Mouse (Mus musculus) layer of hippocampus, adult 9-11 months (tissue): ENCODE results near the gene Il17rc.
A peak's percentile ranks its signal among the peaks of the same experiment; 100 is the strongest.

ENCODE experiments used
- DNase-seq: peaks from one replicate; pipeline ENCODE4 v3.0.0; 2022

The Il17rc gene

DNA sequence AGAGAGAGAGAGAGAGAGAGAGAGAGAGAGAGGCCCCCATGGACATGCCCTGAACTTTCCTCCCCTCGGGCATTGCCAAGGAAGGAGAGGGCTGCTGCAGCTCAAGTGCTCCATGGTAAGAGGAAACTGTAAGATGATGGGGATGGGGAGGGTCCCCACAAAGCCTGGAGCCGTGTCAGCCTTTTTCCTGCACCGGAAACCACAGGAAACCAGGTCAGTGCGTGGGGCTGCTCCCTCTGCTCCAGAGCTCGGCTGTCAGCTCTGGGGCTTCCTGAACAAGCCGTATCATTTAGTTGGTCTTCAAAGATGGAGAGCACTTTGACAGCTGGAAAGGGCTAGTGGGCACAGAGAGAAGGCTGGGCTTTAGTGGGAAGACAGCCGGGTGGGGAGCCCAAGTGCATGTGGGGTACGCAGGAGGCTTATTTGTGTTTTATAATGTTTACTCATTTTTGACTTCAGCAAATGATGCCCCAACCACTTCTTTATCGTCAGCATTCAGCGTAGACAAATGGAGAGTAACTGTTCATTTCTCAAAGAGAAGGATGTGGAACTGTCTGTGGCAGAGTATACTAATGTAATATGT is 13.2 kb upstream of the Il17rc start, which contains the start of gene Il17re:
Gene Il17re (plus strand): TSS at position 533 of the 583 bp plus-strand sequence.
- DNase-seq, result no peak

DNA sequence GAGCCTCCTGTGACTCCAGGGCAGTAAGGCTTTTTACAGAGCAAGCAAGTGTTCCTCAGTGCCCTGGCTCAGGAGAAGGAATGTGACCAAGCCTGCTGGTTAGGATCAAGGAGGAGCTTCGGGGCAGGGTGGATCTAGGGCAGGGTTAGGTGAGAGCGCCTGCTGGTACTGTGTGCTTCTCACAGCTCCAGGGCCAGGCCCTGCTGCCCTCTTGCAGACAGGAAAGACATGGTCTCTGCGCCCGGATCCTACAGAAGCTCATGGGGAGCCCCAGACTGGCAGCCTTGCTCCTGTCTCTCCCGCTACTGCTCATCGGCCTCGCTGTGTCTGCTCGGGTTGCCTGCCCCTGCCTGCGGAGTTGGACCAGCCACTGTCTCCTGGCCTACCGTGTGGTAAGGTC is 12.6 kb upstream of the Il17rc start:
- DNase-seq, result no peak

DNA sequence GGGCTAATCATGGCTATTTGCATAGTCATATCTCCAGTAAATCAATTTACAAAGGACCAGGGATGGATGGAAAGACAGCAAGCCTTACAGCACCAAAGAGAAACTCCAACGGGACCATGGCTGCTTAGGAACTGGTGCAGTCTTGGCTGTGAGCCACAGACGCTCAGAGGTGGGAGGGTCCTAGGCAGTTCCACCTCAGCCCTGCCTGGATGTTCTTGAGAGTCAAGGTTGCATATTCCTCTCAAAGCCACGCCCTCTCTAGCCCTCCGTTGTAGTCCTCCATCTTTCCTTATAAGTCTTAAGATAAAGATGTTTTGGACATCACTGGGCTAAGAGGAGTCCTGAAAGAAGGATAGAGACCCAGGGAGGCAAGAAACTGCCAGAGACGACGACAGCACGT is 7.2 kb upstream of the Il17rc start:
- no peak for DNase-seq

DNA sequence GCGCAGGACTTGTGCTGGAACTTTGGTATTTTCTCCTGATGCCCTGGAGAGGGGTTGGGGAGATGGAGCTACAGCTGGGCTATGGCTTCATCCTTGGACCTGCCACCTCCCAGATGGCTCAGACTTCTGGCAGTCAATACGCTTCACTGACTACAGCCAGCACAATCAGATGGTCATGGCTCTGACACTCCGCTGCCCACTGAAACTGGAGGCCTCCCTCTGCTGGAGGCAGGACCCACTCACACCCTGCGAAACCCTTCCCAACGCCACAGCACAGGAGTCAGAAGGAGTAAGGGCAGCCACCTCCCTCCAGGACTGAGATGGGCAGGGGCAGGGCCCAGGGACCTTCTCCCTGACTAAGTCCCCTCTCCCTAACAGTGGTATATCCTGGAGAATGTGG is 5.6 kb upstream of the Il17rc start:
- DNase-seq, result no peak

DNA sequence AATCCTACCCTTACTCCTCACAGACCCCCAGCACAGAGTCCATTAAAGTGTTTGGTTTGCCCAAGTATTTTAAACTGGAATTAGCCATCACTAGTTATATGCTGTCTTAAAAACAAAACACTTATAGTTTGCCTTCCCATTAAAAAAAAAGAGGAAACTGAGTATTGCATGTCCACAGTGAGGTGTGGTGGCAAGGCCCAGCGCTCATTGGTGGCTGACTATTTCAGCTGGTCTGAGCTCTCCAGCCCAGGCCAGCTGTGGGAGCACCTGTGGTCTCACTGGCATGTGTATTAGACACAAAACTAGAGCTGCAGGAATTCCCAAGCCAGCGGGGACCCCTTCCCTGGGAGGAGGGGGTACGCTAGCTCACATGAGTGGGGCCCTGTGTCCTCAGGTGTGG is 2.7 kb upstream of the Il17rc start:
- no peak for DNase-seq

DNA sequence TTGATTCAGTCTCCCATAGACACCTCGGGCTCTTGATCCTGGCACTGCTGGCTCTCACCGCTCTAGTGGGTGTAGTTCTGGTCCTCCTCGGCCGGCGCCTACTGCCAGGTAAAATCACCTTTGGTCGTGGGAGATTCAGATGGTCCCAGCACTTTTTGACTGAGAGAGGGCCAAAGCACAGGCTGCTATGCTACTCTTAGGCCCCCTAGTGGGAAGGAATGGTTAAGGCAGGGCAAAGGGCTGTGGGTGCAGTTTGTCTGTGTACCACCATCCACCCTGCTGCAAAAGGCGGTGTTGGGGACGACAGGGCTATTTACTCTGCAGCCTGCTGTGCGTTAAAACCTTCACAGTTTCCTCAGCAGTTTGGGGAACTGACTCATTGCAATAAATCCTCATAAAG is 2.2 kb upstream of the Il17rc start:
- peak; percentile 69 for DNase-seq

DNA sequence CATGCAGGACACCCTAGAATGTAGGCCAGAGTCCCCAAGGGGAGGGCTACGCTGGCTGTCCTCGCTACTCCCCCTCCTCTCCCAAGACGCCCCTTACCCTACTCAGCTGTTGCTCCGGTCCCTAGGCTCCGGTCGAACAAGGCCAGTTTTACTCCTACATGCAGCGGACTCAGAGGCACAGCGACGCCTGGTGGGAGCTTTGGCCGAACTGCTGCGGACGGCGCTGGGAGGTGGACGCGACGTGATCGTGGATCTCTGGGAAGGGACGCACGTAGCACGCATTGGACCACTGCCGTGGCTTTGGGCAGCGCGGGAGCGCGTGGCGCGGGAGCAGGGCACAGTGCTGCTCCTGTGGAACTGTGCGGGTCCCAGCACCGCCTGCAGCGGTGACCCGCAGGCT is 1.8 kb upstream of the Il17rc start:
- peak; percentile 64 for DNase-seq

DNA sequence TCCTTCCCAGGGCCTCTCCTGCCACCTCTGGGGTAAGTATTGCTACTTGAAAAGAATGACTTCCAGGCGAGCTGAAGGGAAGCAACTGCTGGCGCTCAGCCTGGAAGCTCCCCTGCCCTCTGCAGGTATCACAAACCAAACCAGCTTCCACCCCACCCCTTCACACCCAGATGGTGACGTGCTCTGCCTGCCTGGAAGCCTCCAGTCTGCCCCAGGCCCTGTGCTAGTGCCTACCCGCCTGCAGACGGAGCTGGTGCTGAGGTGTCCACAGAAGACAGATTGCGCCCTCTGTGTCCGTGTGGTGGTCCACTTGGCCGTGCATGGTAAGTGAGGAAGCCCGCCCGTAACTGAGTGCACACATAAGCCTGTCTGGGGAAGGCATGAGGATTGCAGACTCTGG is 834 bp downstream of the Il17rc start:
- DNase-seq, result no peak

DNA sequence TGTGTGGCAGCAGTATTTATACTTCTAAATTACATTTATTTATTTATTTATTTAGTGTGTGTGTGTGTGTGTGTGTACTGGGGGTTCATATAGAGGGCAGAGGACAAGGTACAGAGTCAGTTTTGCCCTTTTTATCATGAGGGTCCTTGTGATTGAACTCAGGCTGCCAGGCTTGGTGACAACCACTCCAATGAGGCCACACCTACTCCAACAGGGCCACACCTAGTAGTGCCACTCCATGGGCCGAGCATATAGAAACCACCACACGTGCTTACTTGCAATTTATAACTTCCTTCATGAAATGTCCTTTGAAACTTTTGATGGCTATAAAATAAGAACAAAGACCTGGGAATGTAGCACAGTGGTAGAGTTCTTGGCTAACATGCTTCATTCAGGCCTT is 2.0 kb downstream of the Il17rc start:
- DNase-seq, result no peak

DNA sequence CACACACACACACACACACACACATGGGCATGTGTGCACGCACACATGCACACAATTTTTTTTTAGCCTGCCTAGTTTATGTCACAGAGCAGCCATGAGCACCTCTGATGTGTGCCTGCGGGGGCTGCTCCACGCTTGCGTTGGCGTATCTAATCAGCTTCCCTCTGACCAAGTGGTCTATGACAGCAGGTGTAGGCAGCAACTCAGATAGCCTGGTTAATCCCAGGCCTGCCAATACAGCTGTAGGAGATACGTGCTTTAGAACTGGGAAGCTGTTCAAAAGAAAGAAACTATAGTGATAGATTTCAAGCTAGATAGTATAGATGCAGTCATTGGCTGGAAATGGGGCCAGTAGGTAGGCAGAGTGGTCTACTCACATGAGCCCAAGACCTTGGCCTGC is 2.5 kb downstream of the Il17rc start:
- no peak for DNase-seq

DNA sequence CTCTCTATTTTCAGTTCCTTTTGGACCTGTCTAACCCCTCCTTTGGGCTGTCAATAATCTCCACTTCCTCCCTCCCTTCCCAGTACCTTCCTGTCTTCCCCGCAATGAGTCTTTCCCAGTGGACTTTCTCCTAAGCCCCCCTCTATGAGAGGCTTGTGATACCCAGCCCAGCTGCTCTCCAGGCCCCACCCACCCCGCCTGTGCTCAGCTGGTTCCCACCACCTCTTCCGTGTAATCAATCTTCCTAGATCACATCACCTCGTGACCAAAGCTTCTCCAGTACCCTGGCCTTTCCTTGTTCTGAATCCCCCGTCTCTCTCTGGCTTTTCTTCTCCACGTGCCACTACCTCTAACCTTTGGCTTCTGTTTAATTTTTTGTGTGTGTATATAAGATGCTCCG is 6.1 kb downstream of the Il17rc start:
- no peak for DNase-seq

DNA sequence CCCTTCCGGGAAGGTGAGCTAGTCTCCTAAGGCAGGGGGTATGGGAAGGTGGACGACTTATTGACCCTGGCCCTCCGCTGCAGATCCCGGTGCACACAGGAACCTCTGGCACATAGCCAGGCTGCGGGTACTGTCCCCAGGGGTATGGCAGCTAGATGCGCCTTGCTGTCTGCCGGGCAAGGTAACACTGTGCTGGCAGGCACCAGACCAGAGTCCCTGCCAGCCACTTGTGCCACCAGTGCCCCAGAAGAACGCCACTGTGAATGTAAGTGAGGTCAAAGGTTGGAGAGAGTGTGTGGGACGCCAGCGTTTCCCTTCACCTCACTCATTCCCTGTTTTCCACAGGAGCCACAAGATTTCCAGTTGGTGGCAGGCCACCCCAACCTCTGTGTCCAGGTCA is 7.7 kb downstream of the Il17rc start:
- DNase-seq, result no peak

DNA sequence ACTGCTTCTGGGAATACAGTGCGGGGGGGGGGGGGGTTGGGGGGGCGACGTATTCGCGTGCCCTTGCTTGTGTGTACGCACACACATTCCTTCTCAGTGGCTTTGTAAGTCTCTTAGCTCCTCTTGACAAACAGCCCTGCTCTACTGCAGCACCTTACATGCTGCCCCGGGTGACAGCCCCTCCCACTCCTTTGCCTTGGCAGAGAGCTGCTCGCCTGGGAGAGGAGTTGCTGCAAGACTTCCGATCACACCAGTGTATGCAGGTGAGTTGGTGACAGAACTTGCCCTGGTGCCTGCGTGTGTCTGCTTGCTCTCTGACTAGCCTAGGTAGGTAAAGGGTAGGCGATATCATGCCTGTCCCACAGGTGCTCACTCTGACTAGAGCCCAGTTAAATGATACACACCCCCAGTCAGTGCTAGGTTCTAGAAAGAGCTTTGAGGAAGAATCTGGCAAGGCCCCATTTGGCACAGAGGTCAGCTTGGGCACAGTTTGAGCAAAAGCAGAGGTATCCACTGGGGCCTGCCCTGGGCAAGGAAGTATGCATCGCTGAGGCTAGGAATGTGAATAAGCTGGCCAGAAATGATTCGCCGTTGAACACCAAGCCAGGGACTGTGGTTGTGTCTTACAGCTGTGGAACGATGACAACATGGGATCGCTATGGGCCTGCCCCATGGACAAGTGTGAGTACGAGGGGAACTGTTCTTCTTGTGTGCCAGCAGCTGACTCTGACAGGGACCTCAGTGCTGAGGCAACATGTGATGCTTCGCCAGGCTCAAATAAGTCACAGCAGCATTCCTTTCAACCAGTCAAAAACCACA is 9.5 kb downstream of the Il17rc start:
- DNase-seq, result no peak

DNA sequence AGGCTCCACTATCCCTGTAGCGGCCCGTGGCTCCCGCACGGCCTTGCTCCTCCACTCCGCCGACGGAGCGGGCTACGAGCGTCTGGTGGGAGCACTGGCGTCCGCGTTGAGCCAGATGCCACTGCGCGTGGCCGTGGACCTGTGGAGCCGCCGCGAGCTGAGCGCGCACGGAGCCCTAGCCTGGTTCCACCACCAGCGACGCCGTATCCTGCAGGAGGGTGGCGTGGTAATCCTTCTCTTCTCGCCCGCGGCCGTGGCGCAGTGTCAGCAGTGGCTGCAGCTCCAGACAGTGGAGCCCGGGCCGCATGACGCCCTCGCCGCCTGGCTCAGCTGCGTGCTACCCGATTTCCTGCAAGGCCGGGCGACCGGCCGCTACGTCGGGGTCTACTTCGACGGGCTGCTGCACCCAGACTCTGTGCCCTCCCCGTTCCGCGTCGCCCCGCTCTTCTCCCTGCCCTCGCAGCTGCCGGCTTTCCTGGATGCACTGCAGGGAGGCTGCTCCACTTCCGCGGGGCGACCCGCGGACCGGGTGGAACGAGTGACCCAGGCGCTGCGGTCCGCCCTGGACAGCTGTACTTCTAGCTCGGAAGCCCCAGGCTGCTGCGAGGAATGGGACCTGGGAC is 11.4 kb downstream of the Il17rc start:
- peak; percentile 46 for DNase-seq

DNA sequence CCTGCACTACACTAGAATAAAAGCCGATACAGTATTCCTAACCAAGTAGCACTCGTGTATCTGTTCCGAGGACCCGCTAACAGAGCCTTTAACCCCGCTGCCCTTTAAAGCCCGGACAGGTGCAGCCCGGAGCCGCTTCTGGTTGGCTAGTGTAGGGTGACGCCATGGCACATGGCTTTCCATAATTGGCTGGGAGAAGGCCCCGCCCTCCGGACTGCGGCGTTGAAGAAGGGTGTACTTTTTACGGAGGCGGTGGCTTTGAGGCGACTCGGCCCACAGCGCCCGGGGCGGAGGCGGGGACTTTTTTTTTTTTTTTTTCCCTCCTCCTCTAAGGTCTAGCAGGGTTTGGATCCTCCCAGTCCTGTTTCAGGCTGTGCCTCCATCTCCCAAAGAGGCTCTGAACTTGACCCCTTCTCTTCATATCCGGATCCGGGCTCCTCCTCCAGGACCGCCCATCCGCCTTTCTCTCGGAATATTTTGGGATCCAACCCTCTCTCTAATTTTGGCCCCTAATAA is 11.9 kb downstream of the Il17rc start, which contains the start of gene Creld1:
Gene Creld1 (plus strand): TSS at position 198 of the 516 bp plus-strand sequence.
- peak; percentile 97 for DNase-seq

DNA sequence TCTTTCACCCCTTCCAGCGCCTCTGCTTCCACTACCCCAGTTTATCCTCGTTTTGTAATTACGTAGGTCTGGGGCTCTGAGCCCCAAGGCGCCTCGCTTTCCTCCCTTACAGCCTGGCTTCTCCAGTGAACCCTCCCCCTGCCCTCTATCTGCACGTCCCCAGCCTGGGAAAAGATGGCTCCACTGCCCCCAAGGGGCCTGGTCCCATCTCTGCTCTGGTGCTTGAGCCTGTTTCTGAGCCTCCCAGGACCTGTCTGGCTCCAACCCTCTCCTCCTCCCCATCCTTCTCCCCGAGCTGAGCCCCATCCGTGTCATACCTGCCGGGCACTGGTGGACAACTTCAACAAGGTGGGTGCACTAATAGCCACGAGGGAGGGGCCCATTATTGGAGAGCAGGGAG is 12.5 kb downstream of the Il17rc start:
- no peak for DNase-seq

DNA sequence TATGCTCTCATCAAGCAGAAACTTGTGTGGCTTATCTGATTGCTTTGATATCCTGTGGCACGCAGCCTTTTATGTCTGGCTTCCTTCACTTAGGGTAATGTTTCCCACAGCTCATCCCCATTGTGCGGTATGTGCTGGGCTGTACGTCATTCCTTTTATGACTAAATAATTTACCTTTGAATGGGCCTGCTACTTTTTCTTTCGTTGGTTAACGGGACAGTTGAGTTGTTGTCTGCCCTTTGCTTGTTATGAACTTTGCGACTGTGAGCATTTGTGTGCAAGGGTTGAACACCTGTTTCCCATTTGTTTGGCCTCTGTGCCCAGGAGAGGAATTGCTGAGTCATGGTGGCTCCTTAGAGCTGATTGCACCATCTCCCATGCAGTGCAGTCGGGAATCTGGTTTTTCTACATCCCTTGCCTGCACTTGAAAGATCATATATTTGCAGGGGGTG is 15.9 kb downstream of the Il17rc start:
- DNase-seq, result no peak

DNA sequence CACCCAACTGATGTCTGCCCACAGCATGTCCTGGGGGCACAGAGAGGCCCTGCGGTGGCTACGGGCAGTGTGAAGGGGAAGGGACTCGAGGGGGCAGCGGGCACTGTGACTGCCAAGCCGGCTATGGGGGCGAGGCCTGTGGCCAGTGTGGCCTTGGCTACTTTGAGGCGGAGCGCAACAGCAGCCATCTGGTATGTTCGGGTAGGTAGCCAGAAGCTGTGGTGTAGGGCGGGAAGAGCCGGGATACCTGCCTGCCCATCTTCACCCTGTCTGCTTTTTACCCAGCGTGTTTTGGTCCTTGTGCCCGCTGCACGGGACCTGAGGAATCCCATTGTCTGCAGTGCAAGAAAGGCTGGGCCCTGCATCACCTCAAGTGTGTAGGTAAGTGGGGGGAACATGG is 18.2 kb downstream of the Il17rc start:
- no peak for DNase-seq

DNA sequence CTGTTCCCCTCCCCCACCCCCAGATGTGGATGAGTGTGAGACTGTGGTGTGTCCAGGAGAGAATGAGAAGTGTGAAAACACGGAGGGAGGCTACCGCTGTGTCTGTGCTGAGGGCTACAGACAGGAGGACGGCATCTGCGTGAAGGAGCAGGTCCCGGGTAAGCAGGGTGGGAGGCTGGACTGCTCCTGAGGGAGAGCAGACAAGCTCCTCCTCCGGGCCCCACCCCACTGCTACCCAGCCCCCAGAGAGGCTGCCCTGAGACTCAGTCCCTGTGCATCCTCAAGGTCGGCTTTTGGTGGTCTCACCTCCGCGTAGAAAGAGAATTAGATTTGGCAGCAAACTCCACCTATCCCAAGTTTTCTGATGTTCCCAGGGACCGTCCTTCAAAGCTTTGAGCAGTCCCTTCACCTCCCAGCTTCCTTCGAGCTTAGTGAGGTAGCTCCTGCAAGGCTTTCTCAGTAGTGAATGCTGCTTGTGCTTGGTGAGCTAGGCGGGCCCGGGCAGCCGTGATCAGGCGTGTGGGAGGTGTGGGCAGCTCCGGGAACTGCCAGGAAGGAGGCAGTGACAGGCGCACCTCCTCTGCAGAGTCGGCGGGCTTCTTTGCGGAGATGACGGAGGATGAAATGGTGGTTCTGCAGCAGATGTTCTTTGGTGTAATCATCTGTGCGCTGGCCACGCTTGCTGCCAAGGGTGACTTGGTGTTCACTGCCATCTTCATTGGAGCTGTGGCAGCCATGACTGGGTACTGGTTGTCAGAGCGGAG is 21.1 kb downstream of the Il17rc start:
- peak; percentile 73 for DNase-seq

DNA sequence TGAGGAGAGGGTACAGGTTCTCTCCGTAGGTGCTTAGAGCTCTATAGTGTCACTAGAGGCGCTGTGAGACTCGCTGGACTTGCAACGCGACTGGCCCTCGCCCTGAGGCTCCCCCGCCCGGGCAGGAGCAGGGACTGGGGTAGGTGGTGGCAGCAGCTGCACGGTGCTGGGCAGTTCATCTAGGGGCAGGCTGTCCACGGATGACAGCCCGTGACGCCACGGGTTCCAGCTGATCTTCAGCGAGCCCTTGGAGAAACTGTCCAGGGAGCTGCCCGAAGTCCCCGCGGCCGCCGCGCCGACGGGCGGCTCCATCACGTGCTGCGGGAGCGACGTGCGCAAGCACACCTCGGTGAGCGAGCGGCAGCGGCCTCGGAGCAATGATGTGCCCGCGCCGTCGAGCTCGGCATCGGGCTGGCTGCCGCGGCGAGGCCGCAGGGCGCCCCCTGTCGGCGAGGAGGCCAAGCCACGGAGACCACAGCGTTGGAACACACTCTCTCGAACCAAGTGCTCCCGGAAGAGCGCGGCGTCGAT is 23.1 kb downstream of the Il17rc start:
- DNase-seq, result peak; percentile 63

DNA sequence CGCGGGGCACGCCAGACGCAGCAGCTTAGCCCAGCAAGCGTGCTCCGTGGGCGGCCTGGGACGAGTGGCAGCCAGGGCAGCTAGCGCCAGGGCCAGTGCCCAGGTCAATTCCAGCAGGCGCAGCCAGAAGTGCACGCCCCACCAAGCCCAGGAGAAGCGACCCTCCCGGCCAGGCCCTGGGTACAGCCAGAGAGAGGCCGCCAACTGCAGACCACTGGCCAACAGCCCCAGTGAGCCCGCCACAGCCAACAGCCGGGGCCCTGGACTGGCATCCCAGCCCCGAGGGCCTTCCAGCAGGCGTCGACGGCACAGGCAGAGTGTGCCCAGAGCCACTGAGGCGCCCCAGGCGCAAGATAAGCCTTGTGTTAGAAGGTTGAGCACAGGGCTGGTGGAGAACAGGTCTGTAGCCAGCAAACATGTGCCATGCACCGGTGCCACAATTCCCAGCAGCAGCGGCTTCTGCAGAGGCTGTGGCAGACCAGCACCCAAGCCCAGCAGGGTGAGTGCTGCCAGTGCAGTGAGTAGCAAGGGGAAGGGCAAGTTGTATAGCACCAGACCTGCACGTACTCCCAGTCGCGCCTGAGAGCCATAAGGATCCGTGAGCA is 23.9 kb downstream of the Il17rc start:
- no peak for DNase-seq

DNA sequence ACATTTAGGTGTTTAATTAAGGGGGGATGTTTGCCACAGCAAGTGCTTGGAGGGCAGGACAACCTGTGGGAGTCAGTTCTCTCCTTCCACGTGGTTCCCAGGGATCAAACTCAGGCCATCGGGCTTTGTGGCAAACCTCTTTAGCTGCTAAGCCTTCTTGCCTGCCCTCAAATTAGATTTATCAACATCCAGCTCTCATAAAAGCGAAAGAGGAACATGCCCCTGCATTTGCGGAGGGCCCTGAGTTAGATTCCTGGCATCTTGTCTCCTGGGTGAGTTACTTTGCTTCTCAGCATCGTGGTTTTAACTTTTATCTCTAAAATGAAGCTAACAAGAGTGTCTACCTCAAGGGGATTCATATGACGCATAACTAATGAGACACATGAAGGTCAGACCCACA is 28.1 kb downstream of the Il17rc start:
- no peak for DNase-seq
